Mouse (Mus musculus): ENCODE measurements at regions not wholly inside any gene's neighbourhood (a gene's known extent, or its start where the extent isn't known, plus 50 kb on each side); places are given as distances from the start of the nearest gene placed in this dataset.
A peak's percentile ranks its signal among the peaks of the same experiment; 100 is the strongest.

DNA sequence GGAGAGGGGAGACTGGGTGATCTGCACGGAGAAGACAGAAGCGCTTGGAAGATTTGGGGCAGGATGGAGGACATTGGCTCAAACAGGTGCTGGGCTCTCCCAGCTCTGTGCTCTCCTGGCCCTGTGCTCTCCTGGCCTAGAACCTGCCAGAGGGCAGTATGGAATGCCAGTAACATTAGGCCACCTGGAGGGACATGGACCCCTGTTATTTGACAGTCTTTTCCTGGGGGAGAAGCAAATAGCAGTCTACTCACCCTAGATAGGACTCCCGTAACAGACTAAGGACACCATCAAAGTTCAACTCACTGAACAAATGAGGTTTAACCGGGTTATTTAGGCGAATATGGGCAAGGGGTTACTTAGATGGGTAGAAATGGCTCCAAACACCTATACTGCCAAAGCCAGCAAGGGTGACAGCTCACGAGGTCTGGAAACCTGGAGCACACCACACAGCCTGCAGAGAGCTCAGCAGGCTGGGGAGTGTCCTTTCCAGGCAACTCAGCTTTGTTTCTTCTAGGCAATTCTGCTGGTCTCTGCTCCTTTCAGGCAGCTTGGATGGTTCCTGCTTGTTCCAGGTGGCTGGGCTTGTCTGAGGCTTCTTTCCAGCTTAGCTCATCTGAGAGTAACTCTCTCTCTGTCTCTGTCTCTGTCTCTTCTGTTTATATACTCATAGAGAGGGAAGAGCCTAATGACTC lies 1133.7 kb upstream of the Gulo start:
- no peak overlapping the region for H3K27ac ChIP-seq (ENCODE audit: low read length)
- H3K9me3 ChIP-seq (ENCODE audit: control insufficient read depth, low read length): no peaks in the 10 kb centered on the region
- H3K4me2 ChIP-seq (ENCODE audit: low read depth, low read length): no peak overlapping the region
- ATAC-seq (ENCODE audit: low read depth): no peak
- no peaks in the 10 kb centered on the region for H3K36me3 ChIP-seq (ENCODE audit: control insufficient read depth, insufficient read depth, low read length)
- no peak overlapping the region for H3K4me3 ChIP-seq (ENCODE audit: low read length)
- H3K27me3 ChIP-seq (ENCODE audit: control insufficient read depth, insufficient read depth, low read depth, low read length): no peaks in the 10 kb centered on the region
- 78% methylated on average over 6 of the region's 6 CpGs for WGBS
- H3K4me1 ChIP-seq (replicated peaks; ENCODE audit: control insufficient read depth, insufficient read depth, low read length): peaks cover 15% of the 10 kb centered on the region
- H3K9ac ChIP-seq (ENCODE audit: low read length): no peak overlapping the region

DNA sequence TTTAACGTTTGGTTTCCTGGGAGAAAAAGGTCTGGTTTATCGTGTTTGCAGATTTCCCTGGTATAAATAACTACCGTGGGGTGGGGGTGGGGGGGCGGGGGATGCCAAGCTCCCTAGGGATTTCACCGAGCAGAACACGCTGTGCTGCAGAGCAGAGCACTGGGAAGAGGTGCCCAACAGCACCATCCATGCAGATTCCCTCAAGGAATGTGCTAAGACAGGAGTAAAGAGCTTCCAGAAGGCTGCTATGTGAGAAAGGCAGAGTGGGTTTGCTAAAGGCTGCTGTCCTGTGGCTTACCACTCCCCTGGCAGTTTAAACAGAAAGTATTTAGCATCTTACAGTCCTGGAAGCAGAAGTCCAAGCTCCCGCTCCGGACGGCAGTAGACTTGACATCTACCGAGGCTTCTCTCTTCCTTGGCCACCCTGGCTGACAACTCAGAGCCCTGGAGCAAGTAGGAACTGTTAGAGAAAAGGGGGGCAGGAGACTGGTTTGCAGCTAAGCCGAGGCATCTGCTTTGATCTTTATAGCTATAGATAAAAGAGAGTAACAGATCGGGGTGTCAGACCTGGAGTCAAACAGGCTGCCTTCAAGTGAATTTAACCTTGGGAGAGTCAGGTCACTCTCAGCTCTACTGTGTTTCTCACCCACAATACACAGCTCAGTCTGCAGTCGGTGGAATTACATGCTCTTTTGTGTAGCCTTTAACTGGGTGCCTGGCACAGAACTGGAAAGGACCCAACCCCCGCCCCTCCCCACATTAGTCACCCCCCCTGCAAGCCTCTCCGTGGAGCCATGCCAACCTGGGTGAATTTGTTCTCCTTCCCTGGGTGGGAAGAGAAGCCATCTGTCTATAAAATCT lies 1132.8 kb upstream of the Gulo start:
- Histone ChIP-seq H3K27ac (ENCODE audit: low read length) (no peak overlapping the region), H3K9ac (ENCODE audit: low read length) (no peak overlapping the region), H3K27me3 (ENCODE audit: control insufficient read depth, insufficient read depth, low read depth, low read length) (no peaks in the 10 kb centered on the region), H3K4me3 (ENCODE audit: low read length) (no peak overlapping the region), H3K9me3 (ENCODE audit: control insufficient read depth, low read length) (no peaks in the 10 kb centered on the region), H3K4me1 (replicated peaks; ENCODE audit: control insufficient read depth, insufficient read depth, low read length) (peaks cover 15% of the 10 kb centered on the region), H3K4me2 (ENCODE audit: low read depth, low read length) (0 out of 2 replicates have a peak overlapping the region, but pooled peaks have one; percentile 11), H3K36me3 (ENCODE audit: control insufficient read depth, insufficient read depth, low read length) (no peaks in the 10 kb centered on the region)
- WGBS: 17% methylated on average over 15 of the region's 15 CpGs
- ATAC-seq (ENCODE audit: low read depth): no peak

DNA sequence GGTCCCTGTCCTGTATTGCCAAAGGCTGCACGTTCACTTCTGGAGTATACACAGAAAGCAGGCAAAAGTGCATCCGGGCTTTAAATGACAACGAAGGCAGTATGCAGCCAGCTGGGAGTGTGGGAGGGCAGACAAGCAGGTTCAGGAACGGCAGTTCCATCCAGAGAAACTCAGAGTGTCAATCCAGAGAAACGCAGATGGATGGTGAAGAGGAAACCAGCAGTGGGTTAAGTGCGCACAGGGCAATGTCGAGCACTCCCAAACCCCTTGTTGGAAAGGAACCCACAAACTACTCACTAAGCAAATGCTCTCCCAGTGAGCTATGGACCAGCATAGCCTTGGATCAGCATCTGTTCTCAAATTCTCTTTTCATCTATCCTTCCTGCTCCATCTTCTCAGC lies 1132.1 kb upstream of the Gulo start:
- H3K36me3 ChIP-seq (ENCODE audit: control insufficient read depth, insufficient read depth, low read length): no peaks in the 10 kb centered on the region
- H3K9me3 ChIP-seq (ENCODE audit: control insufficient read depth, low read length): no peaks in the 10 kb centered on the region
- H3K27me3 ChIP-seq (ENCODE audit: control insufficient read depth, insufficient read depth, low read depth, low read length): no peaks in the 10 kb centered on the region
- no peak overlapping the region for H3K4me2 ChIP-seq (ENCODE audit: low read depth, low read length)
- H3K9ac ChIP-seq (ENCODE audit: low read length): no peak overlapping the region
- no peak overlapping the region for H3K27ac ChIP-seq (ENCODE audit: low read length)
- H3K4me1 ChIP-seq (replicated peaks; ENCODE audit: control insufficient read depth, insufficient read depth, low read length): peaks cover 16% of the 10 kb centered on the region
- ATAC-seq (ENCODE audit: low read depth): no peak
- no peak overlapping the region for H3K4me3 ChIP-seq (ENCODE audit: low read length)
- 62% methylated on average over 7 of the region's 7 CpGs for WGBS

DNA sequence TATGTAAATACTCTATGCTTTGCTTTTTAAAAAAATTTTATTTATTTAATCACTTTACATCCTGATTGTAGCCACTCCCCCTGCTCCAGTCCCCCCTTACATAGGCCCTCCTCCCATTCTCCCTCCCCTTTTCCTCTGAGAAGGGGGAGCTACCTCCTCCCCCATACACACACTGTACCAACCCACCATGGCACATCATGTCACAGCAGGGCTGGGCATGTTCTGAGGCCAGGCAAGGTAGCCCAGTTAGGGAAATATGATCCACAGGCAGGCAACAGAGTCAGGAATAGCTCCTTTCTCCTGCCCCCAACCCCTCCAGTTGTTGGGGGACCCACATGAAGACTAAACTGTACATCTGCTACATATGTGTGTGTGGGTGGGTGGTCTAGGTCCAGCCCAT lies 1130.7 kb upstream of the Gulo start:
- Histone ChIP-seq H3K4me1 (replicated peaks; ENCODE audit: control insufficient read depth, insufficient read depth, low read length) (peaks cover 30% of the 10 kb centered on the region), H3K4me2 (ENCODE audit: low read depth, low read length) (no peak overlapping the region), H3K9ac (ENCODE audit: low read length) (no peak overlapping the region), H3K9me3 (ENCODE audit: control insufficient read depth, low read length) (no peaks in the 10 kb centered on the region), H3K4me3 (ENCODE audit: low read length) (no peak overlapping the region), H3K36me3 (ENCODE audit: control insufficient read depth, insufficient read depth, low read length) (no peaks in the 10 kb centered on the region), H3K27me3 (ENCODE audit: control insufficient read depth, insufficient read depth, low read depth, low read length) (no peaks in the 10 kb centered on the region), H3K27ac (ENCODE audit: low read length) (no peak overlapping the region)
- no peak for ATAC-seq (ENCODE audit: low read depth)

DNA sequence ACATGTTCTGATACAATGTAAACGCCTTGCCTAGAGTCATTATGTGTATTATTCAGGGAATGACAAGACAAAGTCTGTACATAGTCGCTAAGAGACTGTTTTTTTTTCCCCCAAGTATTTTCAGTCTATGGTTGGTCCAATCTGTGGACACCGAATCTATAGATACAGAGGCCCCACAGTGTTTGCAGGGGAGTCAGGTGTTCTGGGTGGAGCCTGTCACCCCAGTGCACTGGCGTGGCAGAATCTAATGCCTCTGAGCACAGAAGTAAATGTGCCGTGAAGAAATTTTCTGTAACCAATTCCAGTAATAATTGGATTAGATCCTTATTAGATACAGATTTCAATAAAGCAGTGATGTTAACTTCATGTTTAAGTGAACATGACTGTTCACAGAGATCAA lies 1130.1 kb upstream of the Gulo start:
- Histone ChIP-seq H3K4me3 (ENCODE audit: low read length) (no peak overlapping the region), H3K4me2 (ENCODE audit: low read depth, low read length) (no peak overlapping the region), H3K27ac (ENCODE audit: low read length) (no peak overlapping the region), H3K9me3 (ENCODE audit: control insufficient read depth, low read length) (no peaks in the 10 kb centered on the region), H3K36me3 (ENCODE audit: control insufficient read depth, insufficient read depth, low read length) (no peaks in the 10 kb centered on the region), H3K27me3 (ENCODE audit: control insufficient read depth, insufficient read depth, low read depth, low read length) (no peaks in the 10 kb centered on the region), H3K4me1 (replicated peaks; ENCODE audit: control insufficient read depth, insufficient read depth, low read length) (peaks cover 31% of the 10 kb centered on the region), H3K9ac (ENCODE audit: low read length) (no peak overlapping the region)
- ATAC-seq (ENCODE audit: low read depth): no peak
- 58% methylated on average over 5 of the region's 5 CpGs for WGBS

DNA sequence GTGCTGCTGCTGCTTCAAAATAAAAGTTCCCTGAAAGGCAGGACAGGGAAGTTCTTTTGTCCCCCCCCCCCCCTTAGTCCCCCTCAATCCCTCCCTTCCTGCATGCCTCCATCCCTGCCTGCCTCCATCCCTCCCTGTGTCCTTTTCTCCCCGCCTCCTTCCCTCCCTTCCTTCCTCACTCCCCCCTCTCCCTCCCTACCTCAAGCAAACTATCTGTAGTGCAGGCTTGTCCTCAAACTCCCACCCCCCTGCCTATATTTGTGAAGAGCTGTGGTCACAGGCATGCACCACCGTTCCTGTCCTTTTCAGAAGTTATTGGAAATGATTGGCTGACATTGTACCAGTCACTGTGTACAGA lies 1127.1 kb upstream of the Gulo start:
- H3K4me3 ChIP-seq (ENCODE audit: low read length): no peak overlapping the region
- H3K4me2 ChIP-seq (ENCODE audit: low read depth, low read length): 0 out of 2 replicates have a peak overlapping the region, but pooled peaks have one; percentile 17
- no peak overlapping the region for H3K9ac ChIP-seq (ENCODE audit: low read length)
- no peaks in the 10 kb centered on the region for H3K9me3 ChIP-seq (ENCODE audit: control insufficient read depth, low read length)
- 3% methylated on average over 1 of the region's 2 CpGs for WGBS
- H3K36me3 ChIP-seq (ENCODE audit: control insufficient read depth, insufficient read depth, low read length): no peaks in the 10 kb centered on the region
- H3K4me1 ChIP-seq (replicated peaks; ENCODE audit: control insufficient read depth, insufficient read depth, low read length): peaks cover 18% of the 10 kb centered on the region
- H3K27me3 ChIP-seq (ENCODE audit: control insufficient read depth, insufficient read depth, low read depth, low read length): no peaks in the 10 kb centered on the region
- peak overlapping the region; percentile 26 for H3K27ac ChIP-seq (ENCODE audit: low read length)
- ATAC-seq (ENCODE audit: low read depth): no peak

DNA sequence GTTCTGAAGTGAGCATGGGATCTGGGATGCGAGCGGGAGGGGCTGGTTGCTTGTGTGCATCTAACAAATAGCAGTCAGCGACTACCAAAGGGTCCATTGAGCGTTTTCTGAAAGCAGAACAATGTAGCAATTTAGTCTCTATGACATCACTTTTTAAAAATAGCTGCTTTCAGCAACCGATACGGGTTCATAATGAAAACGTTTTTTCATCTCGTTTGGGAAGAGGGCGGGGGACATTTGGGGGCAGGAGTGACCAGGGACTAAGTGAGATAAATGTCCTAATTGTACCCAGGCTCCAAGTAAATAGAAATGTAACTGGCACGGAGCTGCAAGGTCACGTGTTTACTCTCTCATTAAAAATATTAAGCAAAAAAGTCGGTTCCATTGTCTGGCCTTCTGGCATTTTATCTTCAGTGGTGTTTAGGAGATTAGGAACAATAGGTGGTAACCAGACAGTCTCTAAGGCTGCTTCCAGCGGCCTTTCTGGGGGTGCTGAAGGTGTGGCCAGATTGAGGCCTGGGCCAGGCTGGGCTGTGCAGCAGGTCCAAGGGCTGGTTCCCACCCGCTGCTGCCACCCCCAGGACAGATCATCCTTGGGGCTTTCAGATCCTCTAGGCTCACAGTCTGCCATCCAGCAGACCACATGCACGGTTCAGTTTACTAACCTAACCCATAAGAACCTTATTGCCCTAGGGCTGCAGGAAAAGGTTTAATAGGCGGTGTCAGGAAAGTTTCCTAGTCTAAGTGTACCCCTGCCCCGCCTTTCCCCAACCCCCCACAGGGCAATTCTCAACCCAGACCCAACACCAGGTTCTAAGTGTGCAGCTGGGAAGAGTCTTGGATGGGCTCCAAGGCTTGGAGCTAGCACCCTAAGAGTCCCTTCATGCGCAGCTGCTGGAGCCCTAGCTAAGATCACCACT lies 1126.5 kb upstream of the Gulo start:
- Histone ChIP-seq H3K4me1 (replicated peaks; ENCODE audit: control insufficient read depth, insufficient read depth, low read length) (peaks cover 18% of the 10 kb centered on the region), H3K9me3 (ENCODE audit: control insufficient read depth, low read length) (no peaks in the 10 kb centered on the region), H3K27me3 (ENCODE audit: control insufficient read depth, insufficient read depth, low read depth, low read length) (no peaks in the 10 kb centered on the region), H3K4me2 (ENCODE audit: low read depth, low read length) (peak overlapping the region; percentile 17; the same call in 1 of the 2 replicates), H3K27ac (ENCODE audit: low read length) (peak overlapping the region; percentile 71), H3K9ac (ENCODE audit: low read length) (peak overlapping the region; percentile 52), H3K4me3 (ENCODE audit: low read length) (no peak overlapping the region), H3K36me3 (ENCODE audit: control insufficient read depth, insufficient read depth, low read length) (no peaks in the 10 kb centered on the region)
- peak; percentile 94 for ATAC-seq (ENCODE audit: low read depth)
- WGBS: 21% methylated on average over 18 of the region's 18 CpGs

DNA sequence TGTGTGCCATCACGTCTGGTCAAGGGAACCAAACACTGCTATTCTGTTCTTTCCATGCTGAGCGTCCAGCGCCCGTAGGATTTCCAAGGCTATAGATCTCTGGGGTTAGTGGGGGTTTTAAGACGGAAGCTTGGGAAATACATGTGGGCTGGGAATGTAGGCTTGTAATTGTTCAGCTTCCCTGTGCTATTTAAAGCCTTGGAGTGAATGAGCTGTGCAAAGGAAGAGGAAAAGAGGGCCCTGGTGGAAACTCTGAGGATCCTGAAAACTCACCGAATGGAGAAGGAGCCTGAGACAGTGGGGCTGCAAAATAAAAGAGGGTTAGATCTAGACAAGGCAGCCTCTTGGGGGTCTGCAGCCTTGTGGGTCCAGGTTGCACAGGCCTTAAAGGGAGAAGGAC lies 1124.2 kb upstream of the Gulo start:
- peaks cover 16% of the 10 kb centered on the region for H3K4me1 ChIP-seq (replicated peaks; ENCODE audit: control insufficient read depth, insufficient read depth, low read length)
- H3K27me3 ChIP-seq (ENCODE audit: control insufficient read depth, insufficient read depth, low read depth, low read length): no peaks in the 10 kb centered on the region
- H3K36me3 ChIP-seq (ENCODE audit: control insufficient read depth, insufficient read depth, low read length): no peaks in the 10 kb centered on the region
- no peak overlapping the region for H3K4me3 ChIP-seq (ENCODE audit: low read length)
- ATAC-seq (ENCODE audit: low read depth): no peak
- peak overlapping the region; percentile 73 for H3K27ac ChIP-seq (ENCODE audit: low read length)
- 71% methylated on average over 6 of the region's 6 CpGs for WGBS
- H3K4me2 ChIP-seq (ENCODE audit: low read depth, low read length): no peak overlapping the region
- H3K9me3 ChIP-seq (ENCODE audit: control insufficient read depth, low read length): no peaks in the 10 kb centered on the region
- H3K9ac ChIP-seq (ENCODE audit: low read length): no peak overlapping the region

DNA sequence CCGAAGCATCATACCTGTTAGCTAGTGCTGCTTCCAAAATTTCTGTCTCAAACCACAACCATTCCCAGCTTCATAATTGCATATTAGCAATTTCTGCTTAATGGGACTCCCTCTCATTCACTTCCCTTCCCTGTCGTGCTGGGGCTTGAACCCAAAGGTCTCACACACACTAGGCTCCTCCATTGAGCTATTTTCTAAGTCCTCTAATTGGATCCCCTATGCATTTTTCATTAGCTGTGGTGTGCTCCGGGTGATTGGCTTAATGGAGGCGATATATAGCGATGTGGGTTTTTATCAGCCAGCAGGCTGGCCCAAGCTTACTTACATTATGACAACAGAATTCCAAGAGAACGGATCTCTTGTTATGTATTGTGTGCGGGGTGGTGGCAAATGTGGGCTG lies 1118.1 kb upstream of the Gulo start:
- Histone ChIP-seq H3K27ac (ENCODE audit: low read length) (no peak overlapping the region), H3K4me1 (replicated peaks; ENCODE audit: control insufficient read depth, insufficient read depth, low read length) (no peaks in the 10 kb centered on the region), H3K4me2 (ENCODE audit: low read depth, low read length) (no peak overlapping the region), H3K36me3 (ENCODE audit: control insufficient read depth, insufficient read depth, low read length) (no peaks in the 10 kb centered on the region), H3K4me3 (ENCODE audit: low read length) (no peak overlapping the region), H3K27me3 (ENCODE audit: control insufficient read depth, insufficient read depth, low read depth, low read length) (no peaks in the 10 kb centered on the region), H3K9ac (ENCODE audit: low read length) (no peak overlapping the region), H3K9me3 (ENCODE audit: control insufficient read depth, low read length) (no peaks in the 10 kb centered on the region)
- ATAC-seq (ENCODE audit: low read depth): no peak
- WGBS: 88% methylated on average over 7 of the region's 7 CpGs

Data from lung, embryonic 16.5 days (tissue).